Mouse (Mus musculus) midbrain, embryonic 12.5 days (tissue): ENCODE measurements at regions not wholly inside any gene's neighbourhood (a gene's known extent, or its start where the extent isn't known, plus 50 kb on each side); places are given as distances from the start of the nearest gene placed in this dataset.

Experiments
- ATAC-seq: fragments of 200-750 bp; cut with Nextera tagmentation; 2 replicates; pipeline ENCODE4 v1.8.0; 2017; ENCODE audit warnings: low read depth, moderate TSS enrichment, moderate library complexity; ENCODE audit not compliant: low FRiP score
- H3K27ac ChIP-seq: fragments of 300-500 bp; sonication (generic); replicated peaks from 2 replicates; pipeline ENCODE4 v1.5.1; 2016; ENCODE audit warnings: mild to moderate bottlenecking
- H3K27me3 ChIP-seq: fragments of 300-500 bp; sonication (generic); 2 replicates; pipeline ENCODE4 v1.6.1; 2016; ENCODE audit warnings: mild to moderate bottlenecking
- H3K36me3 ChIP-seq: fragments of 300-500 bp; sonication (generic); 2 replicates; pipeline ENCODE4 v1.6.1; 2016
- H3K4me1 ChIP-seq: fragments of 300-500 bp; sonication (generic); 2 replicates; pipeline ENCODE4 v1.6.1; 2016
- H3K4me2 ChIP-seq: fragments of 300-500 bp; sonication (generic); replicated peaks from 2 replicates; pipeline ENCODE4 v1.6.1; 2016; ENCODE audit warnings: mild to moderate bottlenecking, moderate library complexity
- H3K4me3 ChIP-seq: fragments of 300-500 bp; sonication (generic); 2 replicates; pipeline ENCODE4 v1.5.1; 2016; ENCODE audit warnings: mild to moderate bottlenecking
- H3K9ac ChIP-seq: fragments of 300-500 bp; sonication (generic); replicated peaks from 2 replicates; pipeline ENCODE4 v1.6.1; 2016; ENCODE audit warnings: mild to moderate bottlenecking, moderate library complexity
- H3K9me3 ChIP-seq: fragments of 300-500 bp; sonication (generic); 2 replicates; pipeline ENCODE4 v1.6.1; 2016; ENCODE audit warnings: mild to moderate bottlenecking
- WGBS: fragments of 180-500 bp; shearing (Covaris S2); methylation state at CpG from one replicate; pipeline ENCODE4 v1.1.7; 2016; 5-methylcytosine and 5-hydroxymethylcytosine counted together

DNA sequence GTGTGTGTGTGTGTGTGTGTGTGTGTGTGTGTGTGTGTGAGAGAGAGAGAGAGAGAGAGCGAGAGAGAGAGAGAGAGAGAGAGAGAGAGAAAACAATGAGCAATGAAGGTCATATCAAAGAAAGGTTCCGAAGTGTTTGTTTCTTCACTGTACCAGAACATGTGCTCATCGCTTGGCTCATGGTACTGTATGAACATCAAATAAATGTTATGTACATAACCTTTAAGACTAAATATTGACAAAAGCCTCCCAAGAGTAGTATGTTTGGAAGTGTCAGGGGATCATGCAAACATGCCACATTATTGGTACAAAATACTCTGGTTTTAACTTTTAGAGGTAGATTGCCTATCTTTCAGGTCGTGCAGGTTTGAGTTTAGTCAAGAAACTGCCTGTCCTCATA is 275.3 kb upstream of the Clnk start:
- no peak overlapping the region for H3K27ac ChIP-seq
- no peak overlapping the region for H3K4me3 ChIP-seq
- H3K4me1 ChIP-seq: no peaks in the 10 kb centered on the region
- H3K36me3 ChIP-seq: no peaks in the 10 kb centered on the region
- no peak for ATAC-seq
- H3K4me2 ChIP-seq: no peak overlapping the region
- no peaks in the 10 kb centered on the region for H3K9me3 ChIP-seq
- H3K27me3 ChIP-seq: no peaks in the 10 kb centered on the region
- 82% methylated on average over 4 of the region's 4 CpGs for WGBS
- H3K9ac ChIP-seq: no peak overlapping the region

DNA sequence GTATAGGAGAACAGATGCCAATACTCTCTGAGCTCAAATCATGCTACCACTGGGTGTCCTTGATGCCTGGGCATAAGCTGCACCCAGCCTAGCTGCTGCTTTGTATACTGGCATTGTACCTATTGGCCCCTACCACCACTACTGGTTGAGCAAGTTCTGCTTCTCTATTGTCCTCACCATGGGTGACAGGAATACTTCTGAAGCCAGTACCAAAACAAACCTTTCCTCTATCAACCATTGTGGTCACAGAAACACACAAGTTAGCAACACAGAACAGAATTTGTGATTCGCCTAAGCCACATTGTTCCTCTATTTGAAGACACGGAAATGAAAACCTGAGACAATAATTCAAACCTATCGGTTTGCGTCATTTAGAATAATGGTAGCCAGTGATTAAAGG is 274.3 kb upstream of the Clnk start:
- Histone ChIP-seq H3K4me3 (no peak overlapping the region), H3K4me1 (no peaks in the 10 kb centered on the region), H3K36me3 (no peaks in the 10 kb centered on the region), H3K9ac (no peak overlapping the region), H3K27me3 (no peaks in the 10 kb centered on the region), H3K9me3 (no peaks in the 10 kb centered on the region), H3K27ac (no peak overlapping the region), H3K4me2 (no peak overlapping the region)
- no peak for ATAC-seq
- 92% methylated on average over 4 of the region's 4 CpGs for WGBS

DNA sequence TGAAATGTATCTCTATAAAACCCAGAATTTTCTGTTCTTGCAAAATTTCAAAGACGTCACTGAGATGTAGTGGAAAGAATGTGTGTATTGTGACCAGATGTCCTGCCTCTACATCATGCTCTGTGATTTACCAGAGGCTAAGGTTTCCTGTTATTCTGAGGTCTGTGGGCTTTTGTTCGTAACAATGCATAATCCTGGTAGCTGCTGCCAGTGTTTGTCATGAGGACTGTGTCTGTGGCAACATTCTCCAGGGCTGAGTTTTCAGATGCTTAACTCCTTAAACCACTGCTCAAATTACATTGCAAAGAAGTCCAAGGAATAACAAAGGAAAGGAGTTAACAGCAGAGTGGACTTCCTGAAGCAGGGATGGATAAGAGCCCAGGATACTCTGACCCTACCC is 269.0 kb upstream of the Clnk start:
- Histone ChIP-seq H3K9me3 (no peaks in the 10 kb centered on the region), H3K4me1 (0 out of 2 replicates have a peak, but pooled peaks cover 4% of the 10 kb centered on the region), H3K9ac (no peak overlapping the region), H3K36me3 (no peaks in the 10 kb centered on the region), H3K4me2 (no peak overlapping the region), H3K4me3 (no peak overlapping the region), H3K27me3 (no peaks in the 10 kb centered on the region), H3K27ac (no peak overlapping the region)
- ATAC-seq: no peak
- 29% methylated on average over 2 of the region's 2 CpGs for WGBS

DNA sequence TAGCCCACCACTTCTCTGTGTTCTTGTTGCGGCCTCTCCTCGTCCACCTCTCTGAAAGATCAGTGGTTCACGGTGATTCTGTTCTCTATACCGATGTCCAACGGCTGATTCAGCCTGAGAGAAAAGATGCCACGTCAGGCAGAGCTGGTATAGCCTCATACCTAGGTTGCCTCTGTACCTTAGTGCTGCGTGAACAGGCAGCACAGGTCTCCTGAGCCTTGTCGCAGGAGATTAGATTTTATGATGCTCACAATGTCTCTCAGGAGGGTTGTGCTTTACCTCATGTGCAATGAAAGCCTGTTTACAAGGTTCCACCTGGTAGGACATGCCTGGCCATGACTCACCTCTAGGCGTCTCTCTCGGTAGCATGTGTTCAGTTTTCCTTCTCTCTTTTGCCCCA is 267.6 kb upstream of the Clnk start:
- H3K4me1 ChIP-seq: 0 out of 2 replicates have a peak, but pooled peaks cover 4% of the 10 kb centered on the region
- ATAC-seq: no peak
- H3K4me2 ChIP-seq: no peak overlapping the region
- 91% methylated on average over 10 of the region's 10 CpGs for WGBS
- no peak overlapping the region for H3K9ac ChIP-seq
- no peaks in the 10 kb centered on the region for H3K27me3 ChIP-seq
- no peak overlapping the region for H3K27ac ChIP-seq
- no peak overlapping the region for H3K4me3 ChIP-seq
- H3K9me3 ChIP-seq: no peaks in the 10 kb centered on the region
- no peaks in the 10 kb centered on the region for H3K36me3 ChIP-seq

DNA sequence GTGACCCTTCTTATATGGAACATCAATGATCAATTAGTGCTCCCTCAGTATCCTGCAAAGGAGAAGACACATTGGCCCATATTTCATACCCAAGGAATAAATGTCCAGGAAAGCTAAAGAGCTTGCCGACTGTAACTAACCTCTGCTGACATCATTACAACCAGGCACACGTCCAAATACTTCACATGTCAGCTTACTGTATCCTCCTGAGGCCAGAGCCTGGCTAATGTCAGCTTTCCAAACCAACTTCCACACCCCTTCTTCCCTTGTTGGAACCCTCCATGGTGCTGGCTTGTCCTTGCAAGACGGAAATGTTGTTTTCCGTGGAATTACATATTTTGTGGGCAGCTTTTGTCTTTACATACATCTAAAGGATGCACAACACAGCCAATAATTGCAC is 267.0 kb upstream of the Clnk start:
- Histone ChIP-seq H3K36me3 (no peaks in the 10 kb centered on the region), H3K4me2 (no peak overlapping the region)
- 88% methylated on average over 4 of the region's 4 CpGs for WGBS

DNA sequence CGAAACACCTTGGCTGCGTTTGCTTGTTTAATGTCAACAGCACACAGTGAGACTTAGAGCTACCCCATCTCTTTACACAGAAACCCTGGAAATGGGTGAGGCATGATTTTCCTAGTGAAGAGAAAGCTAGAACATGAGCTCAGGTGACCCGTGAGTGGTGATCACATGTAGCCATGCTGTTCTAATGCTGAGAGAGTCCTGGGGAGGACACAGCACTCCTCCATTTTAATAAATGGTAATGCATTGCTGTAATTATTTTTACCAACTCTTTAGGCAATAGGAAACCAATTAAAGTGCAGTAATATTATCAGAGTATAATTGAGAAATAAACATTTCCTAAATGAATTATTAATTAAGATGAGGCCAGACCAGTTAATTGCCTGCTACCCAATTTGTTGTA is 261.8 kb upstream of the Clnk start:
- H3K4me1 ChIP-seq: no peaks in the 10 kb centered on the region
- no peaks in the 10 kb centered on the region for H3K27me3 ChIP-seq
- H3K27ac ChIP-seq: no peak overlapping the region
- H3K9ac ChIP-seq: no peak overlapping the region
- ATAC-seq: no peak
- H3K36me3 ChIP-seq: no peaks in the 10 kb centered on the region
- no peaks in the 10 kb centered on the region for H3K9me3 ChIP-seq
- no peak overlapping the region for H3K4me3 ChIP-seq
- WGBS: 93% methylated on average over 3 of the region's 3 CpGs
- no peak overlapping the region for H3K4me2 ChIP-seq

More for the DNA sequence above, 267.0 kb upstream of the Clnk start:
- no peak for ATAC-seq
- no peak overlapping the region for H3K9ac ChIP-seq
- 0 out of 2 replicates have a peak, but pooled peaks cover 4% of the 10 kb centered on the region for H3K4me1 ChIP-seq
- no peak overlapping the region for H3K27ac ChIP-seq
- H3K9me3 ChIP-seq: no peaks in the 10 kb centered on the region
- H3K27me3 ChIP-seq: no peaks in the 10 kb centered on the region
- no peak overlapping the region for H3K4me3 ChIP-seq

DNA sequence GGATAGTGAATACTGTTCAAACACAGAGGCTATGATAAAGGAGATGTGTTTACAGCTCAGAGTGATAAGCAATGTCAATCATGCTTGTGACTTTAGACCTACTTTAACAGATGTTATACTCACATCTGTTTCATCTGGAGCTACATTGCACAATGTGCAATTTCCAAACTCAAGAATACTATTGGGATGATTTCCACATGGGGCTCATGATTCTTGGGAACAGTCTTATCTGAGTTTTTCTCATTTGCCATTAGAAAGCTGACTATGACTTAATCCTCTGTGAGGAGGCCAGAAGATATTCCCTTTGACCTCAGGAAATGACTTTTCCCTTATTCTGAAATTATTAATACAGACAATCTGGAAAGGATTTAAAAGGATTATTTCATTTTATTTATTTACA is 252.3 kb upstream of the Clnk start:
- Histone ChIP-seq H3K36me3 (no peaks in the 10 kb centered on the region), H3K4me3 (no peak overlapping the region), H3K27ac (no peak overlapping the region), H3K9ac (no peak overlapping the region), H3K4me1 (no peaks in the 10 kb centered on the region), H3K27me3 (no peaks in the 10 kb centered on the region), H3K9me3 (no peaks in the 10 kb centered on the region), H3K4me2 (no peak overlapping the region)
- ATAC-seq: no peak

DNA sequence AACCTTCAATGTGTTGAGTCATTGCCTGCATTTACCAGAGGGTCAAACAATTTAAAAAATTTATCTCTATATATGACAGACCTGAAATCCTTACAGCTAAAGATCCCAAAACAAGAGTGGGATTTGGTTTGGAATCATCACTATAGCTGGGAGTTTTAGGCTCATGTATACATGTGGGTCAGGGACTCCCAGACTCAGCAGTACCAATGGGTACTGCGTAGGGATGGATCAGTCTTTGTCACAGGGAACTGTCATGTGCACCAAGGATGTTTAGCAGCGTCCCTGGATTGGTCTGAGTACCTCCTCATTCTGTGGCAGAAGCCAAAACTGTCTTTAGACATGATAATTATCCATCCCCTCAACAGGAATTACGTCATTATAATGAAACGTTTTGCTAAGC is 250.2 kb upstream of the Clnk start:
- ATAC-seq: no peak
- no peak overlapping the region for H3K4me3 ChIP-seq
- H3K9me3 ChIP-seq: no peaks in the 10 kb centered on the region
- H3K36me3 ChIP-seq: no peaks in the 10 kb centered on the region
- no peak overlapping the region for H3K9ac ChIP-seq
- H3K4me2 ChIP-seq: no peak overlapping the region
- H3K27ac ChIP-seq: no peak overlapping the region
- H3K27me3 ChIP-seq: no peaks in the 10 kb centered on the region
- H3K4me1 ChIP-seq: no peaks in the 10 kb centered on the region
- WGBS: 86% methylated on average over 4 of the region's 4 CpGs

DNA sequence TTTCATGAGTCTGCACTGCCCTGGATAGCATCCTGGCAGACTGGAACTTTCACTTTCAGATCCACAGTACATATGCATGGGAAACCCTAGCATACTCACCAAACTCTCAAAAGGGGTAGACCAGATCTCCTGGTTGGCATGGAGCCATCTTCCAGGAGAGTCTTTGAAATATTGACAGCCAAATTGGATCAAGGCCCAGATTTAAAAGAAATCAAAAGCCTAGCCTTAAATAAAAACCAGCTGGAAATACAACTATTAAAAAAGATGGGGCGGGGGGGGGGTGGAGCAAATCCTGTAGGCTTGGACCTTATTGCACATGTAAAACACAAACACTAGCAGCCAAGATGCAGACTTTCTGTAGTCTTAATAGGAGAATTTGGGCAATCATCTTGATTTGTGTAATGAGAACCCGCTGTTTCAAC is 249.7 kb upstream of the Clnk start:
- H3K9me3 ChIP-seq: no peaks in the 10 kb centered on the region
- 81% methylated on average over 2 of the region's 2 CpGs for WGBS
- H3K27me3 ChIP-seq: no peaks in the 10 kb centered on the region
- H3K36me3 ChIP-seq: no peaks in the 10 kb centered on the region
- H3K4me2 ChIP-seq: no peak overlapping the region
- H3K9ac ChIP-seq: no peak overlapping the region
- no peak overlapping the region for H3K4me3 ChIP-seq
- H3K4me1 ChIP-seq: no peaks in the 10 kb centered on the region
- ATAC-seq: no peak
- no peak overlapping the region for H3K27ac ChIP-seq

DNA sequence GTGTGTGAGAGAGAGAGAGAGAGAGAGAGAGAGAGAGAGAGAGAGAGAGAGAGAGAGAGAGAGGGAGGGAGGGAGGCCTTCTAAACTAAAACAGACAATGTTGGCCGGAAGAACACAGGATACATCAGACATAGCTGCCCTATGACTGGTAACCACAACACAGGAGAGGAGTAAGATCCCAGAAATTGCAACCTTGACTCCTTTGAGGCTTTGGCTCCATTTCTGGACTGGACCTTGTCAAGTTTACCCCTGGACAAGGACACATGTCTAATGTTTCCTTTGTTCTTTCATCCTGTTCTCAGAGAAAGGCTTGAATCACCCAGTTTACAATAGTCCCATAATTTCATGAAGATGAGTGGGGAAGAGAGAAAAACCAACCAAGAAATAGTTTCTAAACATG is 233.7 kb upstream of the Clnk start:
- ATAC-seq: no peak
- H3K4me2 ChIP-seq: no peak overlapping the region
- H3K4me1 ChIP-seq: no peaks in the 10 kb centered on the region
- H3K36me3 ChIP-seq: no peaks in the 10 kb centered on the region
- no peak overlapping the region for H3K4me3 ChIP-seq
- no peaks in the 10 kb centered on the region for H3K27me3 ChIP-seq
- H3K9ac ChIP-seq: no peak overlapping the region
- no peak overlapping the region for H3K27ac ChIP-seq
- H3K9me3 ChIP-seq: no peaks in the 10 kb centered on the region
- WGBS: 87% methylated on average over 1 of the region's 1 CpGs

DNA sequence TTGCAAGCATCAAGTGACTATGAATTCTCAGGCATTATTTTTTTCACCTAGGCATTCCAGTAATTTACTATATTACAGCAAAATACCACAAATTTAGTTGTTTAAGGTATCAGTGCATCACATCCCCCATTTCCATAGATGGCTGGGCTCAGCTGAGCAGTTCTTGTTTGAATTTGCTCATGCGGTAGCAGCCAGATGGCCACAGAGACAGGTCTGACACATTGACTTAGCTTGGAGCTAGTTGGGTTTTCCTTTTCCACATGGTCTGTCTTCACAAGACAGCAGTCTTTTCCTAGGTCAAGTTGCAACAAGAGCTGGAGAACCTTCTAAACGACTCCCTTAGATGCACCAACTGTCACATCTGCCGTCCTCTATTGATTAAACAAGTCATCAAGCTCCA is 232.9 kb upstream of the Clnk start:
- Histone ChIP-seq H3K4me1 (no peaks in the 10 kb centered on the region), H3K4me3 (no peak overlapping the region), H3K9me3 (no peaks in the 10 kb centered on the region), H3K4me2 (no peak overlapping the region), H3K36me3 (no peaks in the 10 kb centered on the region), H3K27ac (no peak overlapping the region), H3K9ac (no peak overlapping the region), H3K27me3 (no peaks in the 10 kb centered on the region)
- ATAC-seq: no peak
- WGBS: 83% methylated on average over 3 of the region's 3 CpGs

DNA sequence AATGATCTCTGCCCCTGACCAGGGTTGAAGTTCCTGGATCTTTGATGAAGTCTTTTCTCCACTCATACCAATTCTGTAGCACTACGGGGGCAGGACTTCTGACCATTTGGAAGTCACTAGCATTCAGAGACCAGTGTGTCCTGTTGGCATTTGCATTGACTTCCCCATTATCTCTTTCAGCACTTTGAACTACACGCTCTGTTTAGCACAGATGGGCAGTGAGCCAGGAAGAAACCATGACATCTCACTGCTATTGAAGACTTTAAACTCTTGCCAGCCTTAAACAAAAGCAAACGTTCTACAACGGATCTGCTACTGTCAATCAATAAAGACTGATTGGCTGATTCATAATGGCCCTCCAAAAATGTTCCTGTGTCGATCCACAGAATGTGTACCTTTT is 222.5 kb upstream of the Clnk start:
- Histone ChIP-seq H3K4me1 (no peaks in the 10 kb centered on the region), H3K36me3 (no peaks in the 10 kb centered on the region), H3K4me2 (no peak overlapping the region), H3K27me3 (no peaks in the 10 kb centered on the region), H3K27ac (no peak overlapping the region), H3K9ac (no peak overlapping the region), H3K4me3 (no peak overlapping the region), H3K9me3 (no peaks in the 10 kb centered on the region)
- 64% methylated on average over 5 of the region's 5 CpGs for WGBS
- ATAC-seq: no peak

DNA sequence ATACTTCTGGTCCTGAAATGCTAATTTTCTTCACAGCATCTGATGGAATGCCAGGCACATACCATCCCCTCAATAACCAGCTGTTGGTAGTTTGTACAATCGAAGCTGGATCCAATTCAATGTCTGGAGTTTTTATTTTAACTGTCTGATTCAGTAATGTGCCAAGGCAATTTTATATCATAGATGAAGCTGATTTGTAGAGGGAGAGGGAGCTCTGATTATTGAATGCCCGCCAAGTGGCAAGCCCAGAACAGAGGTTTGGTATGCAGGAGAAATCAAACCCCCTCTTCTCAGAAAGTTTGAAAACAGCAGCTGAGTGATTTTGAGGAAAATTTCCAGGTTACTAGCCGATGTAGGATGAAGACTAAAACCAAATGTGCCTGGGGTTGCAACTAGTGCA is 218.3 kb upstream of the Clnk start:
- Histone ChIP-seq H3K9ac (no peak overlapping the region), H3K9me3 (no peaks in the 10 kb centered on the region), H3K4me2 (no peak overlapping the region), H3K27me3 (no peaks in the 10 kb centered on the region), H3K4me3 (no peak overlapping the region), H3K27ac (no peak overlapping the region), H3K36me3 (no peaks in the 10 kb centered on the region), H3K4me1 (no peaks in the 10 kb centered on the region)
- WGBS: 78% methylated on average over 3 of the region's 3 CpGs
- no peak for ATAC-seq
